8 mouse cellular contexts compared by ENCODE assay signal in genomic region chr16:5233418-5234313, GRCm38 (mm10). TPM values are rescaled to one million over a fixed set of nuclear protein-coding genes. Genes with fewer than 3 reads are reported as not detected.
DNase-seq lines count a peak whose midpoint lies in the region; ATAC-seq and TF ChIP-seq lines count a peak whose summit lies in the region.

Gene Alg1 (plus strand): TSS chr16:5233621.

- peaks cover 3% of the 10 kb centered on the region; the same call in 1 of the 2 replicates for H3K4me1 ChIP-seq in bone marrow, adult 2 months (ENCODE audit: control insufficient read depth, insufficient read depth, low read length)
- peaks cover 10% of the 10 kb centered on the region for H3K4me1 ChIP-seq in embryonic facial prominence, embryonic 15.5 days
- peaks cover 7% of the 10 kb centered on the region for H3K4me1 ChIP-seq in limb, embryonic 14.5 days (ENCODE audit: control insufficient read depth, insufficient read depth, low read length)
- H3K4me1 ChIP-seq in midbrain, postnatal 0 days (ENCODE audit: insufficient read depth, low read length) = peaks cover 5% of the 10 kb centered on the region; the same call in 1 of the 2 replicates

- peak within 1 kb of the TSS; percentile 97 for H3K4me3 ChIP-seq in bone marrow, adult 2 months (replicated peaks; ENCODE audit: control insufficient read depth, low read depth, low read length)
- H3K4me3 ChIP-seq in embryonic facial prominence, embryonic 15.5 days (replicated peaks) = peak within 1 kb of the TSS; percentile 91
- H3K4me3 ChIP-seq in limb, embryonic 14.5 days (replicated peaks; ENCODE audit: low read length) = peak within 1 kb of the TSS; percentile 78
- H3K4me3 ChIP-seq in midbrain, postnatal 0 days (ENCODE audit: low read depth, low read length) = peak within 1 kb of the TSS; percentile 90

- no peaks in the 10 kb centered on the region for H3K27me3 ChIP-seq in embryonic facial prominence, embryonic 15.5 days
- H3K27me3 ChIP-seq in limb, embryonic 14.5 days (ENCODE audit: control insufficient read depth, insufficient read depth, low read length) = no peaks in the 10 kb centered on the region
- no peaks in the 10 kb centered on the region for H3K27me3 ChIP-seq in midbrain, postnatal 0 days (ENCODE audit: insufficient read depth, low read length)

- peak; percentile 94 for ATAC-seq in embryonic facial prominence, embryonic 15.5 days (ENCODE audit: insufficient number of reproducible peaks, low FRiP score, low TSS enrichment, low read depth)
- peak; percentile 98 for ATAC-seq in limb, embryonic 14.5 days (ENCODE audit: low FRiP score, low read depth)
- peak; percentile 96 for ATAC-seq in midbrain, postnatal 0 days (ENCODE audit: low FRiP score)

- no peaks in the 10 kb centered on the region for H3K36me3 ChIP-seq in embryonic facial prominence, embryonic 15.5 days
- peaks cover 11% of the 10 kb centered on the region; the same call in 1 of the 2 replicates for H3K36me3 ChIP-seq in limb, embryonic 14.5 days (ENCODE audit: control insufficient read depth, insufficient read depth, low read length)
- 0 out of 2 replicates have a peak, but pooled peaks cover 2% of the 10 kb centered on the region for H3K36me3 ChIP-seq in midbrain, postnatal 0 days (ENCODE audit: insufficient read depth, low read length)

- TF ChIP-seq POLR2A in bone marrow, adult 2 months (IDR thresholded peaks at IDR 0.05; ENCODE audit: borderline replicate concordance, control insufficient read depth, low read depth, low read length) = peak; percentile 99
- TF ChIP-seq POLR2A in limb, embryonic 14.5 days (IDR thresholded peaks at IDR 0.05; ENCODE audit: borderline replicate concordance, extremely low read depth, insufficient read depth, insufficient read length) = peak; percentile 99

- no peak for TF ChIP-seq CTCF in bone marrow, adult 2 months (IDR thresholded peaks at IDR 0.05; ENCODE audit: control insufficient read depth, insufficient read depth, low read length)
- TF ChIP-seq CTCF in midbrain, postnatal 0 days (IDR thresholded peaks at IDR 0.05) = peak; percentile 19; the same call in 1 of the 2 replicates

- H3K27ac ChIP-seq in bone marrow, adult 2 months (ENCODE audit: control insufficient read depth, insufficient read depth, low read depth, low read length, poor library complexity) = peak within 1 kb of the TSS; percentile 70
- H3K27ac ChIP-seq in embryonic facial prominence, embryonic 15.5 days (replicated peaks) = peak within 1 kb of the TSS; percentile 71; the same call in 1 of the 2 replicates
- H3K27ac ChIP-seq in limb, embryonic 14.5 days (replicated peaks; ENCODE audit: low read depth, low read length) = no peak within 1 kb of the TSS; the same call in 1 of the 2 replicates
- peak within 1 kb of the TSS; percentile 55 for H3K27ac ChIP-seq in midbrain, postnatal 0 days (ENCODE audit: low read depth, low read length)

- no peaks in the 10 kb centered on the region for H3K9me3 ChIP-seq in embryonic facial prominence, embryonic 15.5 days (replicated peaks)
- no peaks in the 10 kb centered on the region for H3K9me3 ChIP-seq in limb, embryonic 14.5 days (ENCODE audit: control insufficient read depth, low read length)
- H3K9me3 ChIP-seq in midbrain, postnatal 0 days (ENCODE audit: low read length) = no peaks in the 10 kb centered on the region

- peak within 1 kb of the TSS; percentile 43 for H3K9ac ChIP-seq in embryonic facial prominence, embryonic 15.5 days
- peak within 1 kb of the TSS; percentile 71 for H3K9ac ChIP-seq in limb, embryonic 14.5 days (ENCODE audit: low read depth, low read length, severe bottlenecking)
- peak within 1 kb of the TSS; percentile 76 for H3K9ac ChIP-seq in midbrain, postnatal 0 days (replicated peaks; ENCODE audit: low read length, poor library complexity, severe bottlenecking)

- peak within 1 kb of the TSS; percentile 82 for H3K4me2 ChIP-seq in embryonic facial prominence, embryonic 15.5 days (replicated peaks)
- H3K4me2 ChIP-seq in limb, embryonic 14.5 days (replicated peaks; ENCODE audit: low read depth, low read length, severe bottlenecking) = peak within 1 kb of the TSS; percentile 74
- peak within 1 kb of the TSS; percentile 91 for H3K4me2 ChIP-seq in midbrain, postnatal 0 days (ENCODE audit: low read depth, low read length, poor library complexity, severe bottlenecking)

- peak; percentile 97 for DNase-seq in 416B (ENCODE audit: low read depth)
- DNase-seq in heart, adult 8-10 months (ENCODE audit: low spot score) = peak; percentile 94
- DNase-seq in kidney, adult 9 months = peak; percentile 96
- peak; percentile 94 for DNase-seq in limb, embryonic 14.5 days (ENCODE audit: low spot score)
- DNase-seq in midbrain, postnatal 0 days (ENCODE audit: low spot score) = peak; percentile 96
- DNase-seq in spleen, postnatal 14 days (ENCODE audit: low spot score in 2 of 2) = peak; percentile 80 to 87

- 1% methylated on average over 47 of the region's 47 CpGs for whole genome bisulfite sequencing in bone marrow, adult 2 months
- 1% methylated on average over 47 of the region's 47 CpGs for WGBS in embryonic facial prominence, embryonic 15.5 days
- WGBS in limb, embryonic 14.5 days = 2% methylated on average over 46 of the region's 47 CpGs
- 3% methylated on average over 47 of the region's 47 CpGs for WGBS in midbrain, postnatal 0 days

RNA-seq across cellular contexts. Expression of gene Alg1, which starts in this region (rescaled TPM):
- polyA plus RNA-seq in bone marrow, adult 2 months (2011; ENCODE audit: insufficient read depth, insufficient read length, low replicate concordance, missing spikeins) = 11.1 and 15.4 TPM in 2 replicates
- polyA plus RNA-seq in embryonic facial prominence, embryonic 15.5 days (2015; fragmentation: Nextera tagmentation; extraction: Ambion mirVana) = 36.2 and 38.5 TPM in 2 replicates
- total RNA-seq in heart, adult 8-10 months (2022) = 10 to 100 TPM; 12.5 to 16.6 (median 14.6) TPM
- 59.0 and 66.7 TPM in 2 replicates for polyA plus RNA-seq in limb, embryonic 14.5 days (2012; rRNA removed)
- 34.8 and 36.0 TPM in 2 replicates for polyA plus RNA-seq in limb, embryonic 14.5 days (2014; fragmentation: Nextera tagmentation; extraction: Ambion mirVana)
- total RNA-seq in midbrain, postnatal 0 days (2014; rRNA removed) = 39.0 and 46.7 TPM in 2 replicates
- 40.1 and 45.9 TPM in 2 replicates for polyA plus RNA-seq in midbrain, postnatal 0 days (2015; fragmentation: Nextera tagmentation; extraction: Ambion mirVana)
